Mouse (Mus musculus) myocyte (in vitro differentiated cells): ENCODE data around the gene Spata3.

Experiments used
- E2F4 ChIP-seq: IDR thresholded peaks from one replicate; pipeline ENCODE4 v1.6.1; 2011; ENCODE audit warnings: mild to moderate bottlenecking, control low read depth, moderate library complexity; ENCODE audit not compliant: insufficient read depth
- MAX ChIP-seq: IDR thresholded peaks from one replicate; pipeline ENCODE4 v1.6.1; 2011; ENCODE audit warnings: low read depth, mild to moderate bottlenecking, control low read depth
- POLR2A ChIP-seq: IDR thresholded peaks from one replicate; pipeline ENCODE4 v1.6.1; 2011; ENCODE audit warnings: low read depth, mild to moderate bottlenecking, control low read depth, moderate library complexity; ENCODE audit not compliant: insufficient read length

DNA sequence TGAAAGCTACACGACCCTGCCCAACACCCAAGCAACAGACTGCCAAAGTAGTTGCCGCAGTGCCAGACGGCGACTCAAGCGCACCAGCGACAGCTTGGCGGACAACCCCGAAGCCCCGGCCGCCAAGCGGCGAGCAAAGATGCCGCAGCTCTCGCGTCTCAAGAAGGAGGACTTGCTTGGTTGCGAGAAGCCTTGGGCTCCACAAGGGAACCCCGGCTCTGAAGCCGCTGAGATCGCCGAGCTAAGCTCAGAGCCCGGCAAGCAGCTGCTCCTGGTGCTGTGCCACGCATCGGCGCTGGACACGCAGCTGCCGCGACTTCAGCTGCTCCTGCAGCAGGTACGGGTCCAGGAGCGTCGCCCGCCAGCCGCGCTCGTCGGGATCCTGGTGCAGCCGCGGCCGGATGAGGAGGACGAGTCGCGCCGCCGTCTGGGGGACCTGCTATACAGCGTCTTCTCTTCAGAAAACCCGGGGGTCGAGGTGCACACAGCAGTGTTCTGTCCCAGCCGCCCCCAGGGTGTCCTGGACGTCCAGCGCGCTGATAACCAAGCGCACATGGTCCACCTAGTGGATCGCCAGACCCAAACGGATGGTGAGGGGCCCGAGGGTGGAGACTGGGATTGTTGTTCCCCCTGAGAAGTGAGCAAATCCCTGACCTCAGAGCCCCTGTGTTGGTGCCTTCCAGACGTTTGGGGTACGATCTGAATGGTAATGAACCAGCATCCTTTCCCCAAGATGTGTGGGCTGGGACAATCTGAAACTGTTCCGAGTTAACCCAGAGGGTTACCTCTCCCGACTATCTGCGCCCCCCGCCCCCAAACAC lies 1.8 kb downstream of the Spata3 start:
- no peak for TF ChIP-seq E2F4
- TF ChIP-seq POLR2A, result no peak
- TF ChIP-seq MAX, result no peak
